Mouse (Mus musculus): ENCODE results near the gene 4930432K21Rik.

The 4930432K21Rik gene

GRCm38 (mm10) chr8:84147769-84148530 is at the start of gene 4930432K21Rik, which contains the start of gene Cc2d1a:
Gene 4930432K21Rik, plus strand, starts transcription at chr8:84148025.
Gene Cc2d1a, minus strand, starts transcription at chr8:84147936.
- DNase-seq = peak; percentile 96 to 97

GRCm38 (mm10) chr8:84098376-84098775 is 49.4 kb upstream of the 4930432K21Rik start:
- DNase-seq = no peak

- DNase-seq = peak in 1 of 2 experiments; percentile 5
Measured at GRCm38 (mm10) chr8:84101476-84102270, 46.2 kb upstream of the 4930432K21Rik start.

- peak in 1 of 2 experiments; percentile 30 for DNase-seq
Measured at GRCm38 (mm10) chr8:84103601-84104000, 44.2 kb upstream of the 4930432K21Rik start.

GRCm38 (mm10) chr8:84104221-84104620 is 43.6 kb upstream of the 4930432K21Rik start:
- peak in 1 of 2 experiments; percentile 64 for DNase-seq

- peak; percentile 98 for DNase-seq
Measured at GRCm38 (mm10) chr8:84104697-84105609, 42.9 kb upstream of the 4930432K21Rik start, which contains the start of gene Dcaf15. Gene Dcaf15, minus strand, starts transcription at chr8:84104768.

GRCm38 (mm10) chr8:84105676-84106075 is 42.1 kb upstream of the 4930432K21Rik start:
- no peak for DNase-seq

- no peak for DNase-seq
Measured at GRCm38 (mm10) chr8:84106216-84107040, 41.4 kb upstream of the 4930432K21Rik start.

- no peak for DNase-seq
Measured at GRCm38 (mm10) chr8:84115646-84116045, 32.2 kb upstream of the 4930432K21Rik start.

GRCm38 (mm10) chr8:84122151-84122550 is 25.7 kb upstream of the 4930432K21Rik start:
- DNase-seq = no peak

- no peak for DNase-seq
Measured at GRCm38 (mm10) chr8:84125656-84126055, 22.2 kb upstream of the 4930432K21Rik start, which contains the start of gene Podnl1. Gene Podnl1, plus strand, starts transcription at chr8:84125989.

- no peak for DNase-seq
Measured at GRCm38 (mm10) chr8:84126742-84127141, 21.1 kb upstream of the 4930432K21Rik start.

- DNase-seq = no peak
Measured at GRCm38 (mm10) chr8:84127202-84127901, 20.5 kb upstream of the 4930432K21Rik start.

GRCm38 (mm10) chr8:84128277-84128676 is 19.5 kb upstream of the 4930432K21Rik start:
- DNase-seq = no peak

GRCm38 (mm10) chr8:84130806-84131205 is 17.0 kb upstream of the 4930432K21Rik start:
- DNase-seq = peak; percentile 78 to 80

GRCm38 (mm10) chr8:84132225-84132624 is 15.6 kb upstream of the 4930432K21Rik start:
- no peak for DNase-seq

GRCm38 (mm10) chr8:84137848-84138247 is 10.0 kb upstream of the 4930432K21Rik start:
- DNase-seq = no peak

- no peak for DNase-seq
Measured at GRCm38 (mm10) chr8:84140838-84141237, 7.0 kb upstream of the 4930432K21Rik start.

GRCm38 (mm10) chr8:84144636-84145245 is 3.1 kb upstream of the 4930432K21Rik start:
- DNase-seq = no peak

- DNase-seq = peak in 1 of 2 experiments; percentile 53
Measured at GRCm38 (mm10) chr8:84147324-84147766, 480 bp upstream of the 4930432K21Rik start.

Data from cerebellum, postnatal 36 days (tissue).